Mouse (Mus musculus) kidney, adult 8-10 months (tissue): Measurements from ENCODE around the gene Aox3.
A peak's percentile ranks its signal among the peaks of the same experiment; 100 is the strongest.

Experiments
- DNase-seq, 2 experiments: peaks; one replicate each; pipeline ENCODE4 v3.0.0; 2022

The Aox3 gene

DNA sequence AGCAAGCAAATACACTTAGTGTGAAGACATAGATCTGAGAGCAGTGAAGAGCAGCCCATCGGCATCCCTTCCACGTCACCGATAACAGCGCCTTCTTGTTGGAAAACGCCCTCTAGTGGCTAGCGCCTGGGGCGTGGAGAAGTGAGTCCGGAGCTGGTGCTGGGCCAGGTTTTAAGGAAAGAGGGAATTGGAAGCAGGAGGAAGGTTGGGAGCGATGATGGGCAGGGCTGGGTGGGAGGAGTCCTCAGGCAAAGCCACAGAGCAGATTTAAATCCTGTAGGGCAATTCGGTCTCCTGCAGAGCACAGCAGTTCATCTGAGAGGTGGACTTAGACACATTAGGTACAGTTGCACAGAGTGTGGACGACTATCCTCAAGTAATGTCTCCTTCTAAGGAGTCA is at the start of gene Aox3:
Gene Aox3, plus strand, starts transcription at position 251 of the 400 bp plus-strand sequence.
- peak; percentile 43 to 61 for DNase-seq

GRCm38 (mm10) chr1:58065151-58065550 is 47.8 kb upstream of the Aox3 start:
- peak in 1 of 2 experiments; percentile 44 for DNase-seq

DNA sequence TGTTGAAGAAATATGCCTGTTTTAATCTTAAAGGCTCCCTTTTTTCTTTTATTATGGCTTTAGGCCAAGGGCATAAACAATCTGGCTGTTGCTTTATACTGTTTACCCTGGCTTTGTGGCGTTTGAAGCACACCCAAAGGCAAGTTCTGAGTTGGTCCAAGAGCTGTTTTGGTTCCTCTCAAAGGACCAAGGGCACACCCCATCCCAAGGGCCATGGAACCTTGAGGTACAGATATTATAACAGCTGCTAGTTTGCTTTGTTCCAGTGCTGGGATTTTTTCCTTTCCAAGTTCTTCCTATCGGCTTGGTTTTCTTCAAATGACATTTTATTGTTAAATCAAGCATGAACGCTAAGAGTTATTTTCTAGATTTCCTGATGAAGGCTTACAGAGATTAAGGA is 47.3 kb upstream of the Aox3 start:
- no peak for DNase-seq

- no peak for DNase-seq
Measured at GRCm38 (mm10) chr1:58069181-58069580, 43.7 kb upstream of the Aox3 start.

DNA sequence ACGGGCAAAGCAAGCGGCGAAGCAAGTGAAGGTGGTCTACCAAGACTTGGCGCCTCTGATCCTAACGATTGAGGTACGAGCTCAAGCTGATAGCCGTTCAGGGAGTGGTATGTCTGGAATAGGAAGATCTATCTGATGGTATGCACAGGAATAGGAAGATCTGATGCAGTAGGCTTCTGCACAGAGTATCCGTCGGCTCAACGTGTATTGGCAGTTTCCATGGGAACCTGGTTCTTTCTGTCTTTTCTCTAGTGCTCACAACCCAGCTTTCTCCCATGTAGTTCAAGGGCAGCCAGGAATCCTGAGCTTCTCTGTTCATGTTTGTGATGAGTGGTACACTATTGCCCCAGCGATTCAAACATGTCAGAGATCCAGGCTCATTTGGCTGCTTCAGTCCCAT is 42.8 kb upstream of the Aox3 start:
- DNase-seq = no peak

- no peak for DNase-seq
Measured at GRCm38 (mm10) chr1:58071006-58071405, 41.9 kb upstream of the Aox3 start.

GRCm38 (mm10) chr1:58071509-58071908 is 41.4 kb upstream of the Aox3 start:
- no peak for DNase-seq

GRCm38 (mm10) chr1:58072416-58072815 is 40.5 kb upstream of the Aox3 start:
- DNase-seq = no peak

DNA sequence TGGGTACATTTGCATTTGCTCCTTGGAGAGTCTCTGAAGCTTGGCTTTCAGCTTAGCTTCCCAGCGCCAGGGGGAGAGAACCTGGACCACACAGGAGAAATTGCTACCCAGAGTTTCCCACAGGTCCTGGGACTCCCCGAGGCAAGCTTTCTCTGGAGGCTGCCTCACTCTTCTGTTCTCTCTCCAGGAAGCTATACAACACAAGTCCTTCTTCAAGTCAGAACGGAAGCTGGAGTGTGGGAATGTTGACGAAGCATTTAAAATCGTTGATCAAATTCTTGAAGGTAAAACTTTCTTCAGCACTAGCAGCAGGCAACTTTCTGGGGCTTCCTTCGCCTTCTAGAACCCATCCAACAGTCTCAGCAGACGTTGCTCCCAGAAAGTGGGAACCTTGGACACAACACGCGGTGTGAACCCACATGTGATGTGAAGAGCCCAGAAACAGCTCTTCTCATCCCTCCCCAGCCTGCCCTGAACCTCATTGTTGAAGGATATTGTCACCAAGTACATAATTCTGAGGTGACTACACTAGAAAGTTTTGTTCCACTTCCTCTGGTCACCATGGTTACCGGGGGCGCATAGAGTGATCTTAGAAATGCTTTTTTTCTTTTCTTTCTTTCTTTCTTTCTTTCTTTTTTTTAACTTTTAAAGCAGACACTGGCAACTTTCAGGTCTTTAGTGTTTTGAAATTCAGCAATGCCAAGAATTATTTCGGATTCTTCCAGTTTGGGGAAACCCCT is 39.8 kb upstream of the Aox3 start:
- no peak for DNase-seq

GRCm38 (mm10) chr1:58074266-58074665 is 38.7 kb upstream of the Aox3 start:
- DNase-seq = no peak

DNA sequence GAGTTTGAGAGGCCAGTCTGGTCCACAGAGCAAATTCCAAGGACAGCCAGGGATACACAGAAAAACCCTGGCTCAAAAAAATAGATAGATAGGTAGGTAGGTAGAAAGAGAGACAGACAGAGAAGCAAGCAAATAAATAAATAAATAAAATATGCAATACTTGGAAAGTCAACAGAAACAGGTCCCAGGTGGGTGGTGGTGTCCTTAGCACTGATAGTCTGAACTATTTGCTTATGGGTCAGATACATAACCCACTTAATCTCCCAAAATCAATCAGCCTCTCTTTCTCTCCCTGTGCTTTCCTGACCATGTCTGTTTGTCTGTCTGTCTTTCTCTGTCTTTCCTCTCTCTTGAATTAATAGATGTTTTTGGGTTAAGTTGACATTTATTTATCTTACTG is 35.0 kb upstream of the Aox3 start:
- DNase-seq = no peak

GRCm38 (mm10) chr1:58078390-58078789 is 34.5 kb upstream of the Aox3 start:
- no peak for DNase-seq

- peak in 1 of 2 experiments; percentile 19 for DNase-seq
Measured at GRCm38 (mm10) chr1:58079689-58080088, 33.2 kb upstream of the Aox3 start.

- DNase-seq = no peak
Measured at GRCm38 (mm10) chr1:58080446-58080845, 32.5 kb upstream of the Aox3 start.

- DNase-seq = no peak
Measured at GRCm38 (mm10) chr1:58081356-58081755, 31.6 kb upstream of the Aox3 start.

DNA sequence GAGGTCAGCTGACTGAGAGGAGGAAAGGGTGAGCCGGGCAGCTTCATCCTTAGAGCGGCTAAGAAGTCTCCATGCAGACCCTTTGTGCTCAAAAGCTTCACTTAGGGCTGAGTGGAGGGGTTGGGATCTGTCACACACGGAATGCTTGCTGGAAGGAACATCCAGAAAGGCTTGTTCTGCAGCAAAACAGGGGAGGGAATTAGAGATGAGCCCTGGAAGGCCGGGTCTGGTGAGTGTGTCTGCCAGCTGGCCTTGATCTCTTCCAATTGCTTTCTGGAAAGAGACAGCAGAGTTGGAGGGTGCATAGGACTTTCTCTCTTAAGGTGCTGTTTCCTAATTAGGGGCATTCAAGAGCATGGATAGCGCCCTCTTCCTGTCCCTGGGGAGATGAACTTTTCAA is 23.6 kb upstream of the Aox3 start:
- DNase-seq = no peak

- no peak for DNase-seq
Measured at GRCm38 (mm10) chr1:58090191-58090590, 22.7 kb upstream of the Aox3 start.

GRCm38 (mm10) chr1:58091213-58091612 is 21.7 kb upstream of the Aox3 start:
- no peak for DNase-seq

DNA sequence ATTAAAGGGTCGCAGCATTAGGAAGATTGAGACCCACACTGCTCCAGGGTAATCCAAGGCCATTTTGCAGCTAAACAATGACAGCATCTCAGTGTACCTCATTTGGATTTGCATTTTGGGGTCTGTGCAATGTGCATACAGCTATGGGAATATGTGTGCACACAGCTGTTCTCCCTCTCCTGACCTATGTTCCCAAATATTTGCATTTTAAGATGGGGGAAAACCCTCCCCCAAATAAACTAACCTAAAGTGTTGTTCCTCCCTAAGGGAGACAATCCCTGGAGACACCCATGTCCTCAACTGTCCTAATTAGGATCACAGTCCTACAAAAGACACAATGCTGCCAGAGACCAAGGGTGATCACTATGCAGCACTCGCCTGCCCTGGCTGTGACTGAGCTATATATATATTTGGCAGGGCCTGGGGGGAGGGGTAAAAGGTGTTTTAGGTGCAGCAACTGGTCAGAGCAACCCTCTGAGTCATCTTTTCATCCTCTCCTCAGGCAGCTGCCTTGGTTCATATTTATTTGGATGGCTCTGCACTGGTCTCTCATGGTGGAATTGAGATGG is 20.9 kb upstream of the Aox3 start:
- DNase-seq = no peak

DNA sequence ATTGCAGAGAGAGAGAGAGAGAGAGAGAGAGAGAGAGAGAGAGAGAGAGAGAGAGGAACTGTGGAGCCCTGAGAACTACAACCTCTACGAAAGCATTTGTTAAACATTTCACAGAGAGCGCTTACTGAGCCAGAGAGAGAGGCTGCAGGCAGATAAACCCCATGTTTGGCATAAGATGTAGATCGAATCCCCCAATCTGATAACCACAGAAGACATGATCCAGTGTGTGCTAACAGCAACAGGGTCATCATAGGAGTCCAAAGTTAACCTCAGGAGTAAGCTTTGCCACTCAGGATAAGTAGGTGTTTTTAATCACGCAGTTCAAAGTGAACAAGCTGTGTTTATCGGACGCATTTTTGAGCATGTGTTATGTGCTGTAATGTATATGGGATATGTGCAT is 15.6 kb upstream of the Aox3 start:
- DNase-seq = no peak

- no peak for DNase-seq
Measured at GRCm38 (mm10) chr1:58099119-58099518, 13.8 kb upstream of the Aox3 start.

DNA sequence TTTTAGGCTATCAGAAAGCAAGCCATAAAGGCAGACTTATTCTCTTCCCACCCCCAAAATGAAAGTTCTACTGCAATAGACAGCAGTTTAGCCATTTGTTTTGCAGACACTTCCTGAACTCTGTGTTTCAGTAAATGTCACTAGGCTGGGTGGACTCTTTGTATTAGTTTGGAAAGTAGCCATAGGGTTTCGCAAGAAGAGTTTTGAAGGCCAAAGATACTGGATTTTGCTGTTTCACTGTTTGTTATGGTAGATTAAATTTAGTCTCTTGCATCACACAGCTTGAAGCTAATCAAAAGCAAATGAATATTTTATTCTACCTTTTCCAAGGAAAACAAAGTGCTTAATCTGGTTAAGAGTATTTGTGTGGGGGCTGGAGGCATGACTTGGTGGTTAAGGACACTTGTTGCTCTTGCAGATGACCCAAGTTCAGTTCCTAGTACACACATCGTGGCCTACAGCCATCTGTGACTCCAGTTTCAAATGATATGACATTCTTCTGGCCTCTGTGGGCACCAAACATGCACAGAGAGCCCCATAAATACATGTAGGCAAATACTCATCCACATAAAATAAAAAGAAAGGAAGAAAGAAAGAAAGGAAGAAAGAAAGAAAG is 11.3 kb upstream of the Aox3 start:
- peak in 1 of 2 experiments; percentile 18 for DNase-seq

GRCm38 (mm10) chr1:58102494-58102893 is 10.4 kb upstream of the Aox3 start:
- DNase-seq = no peak

- DNase-seq = no peak
Measured at GRCm38 (mm10) chr1:58105685-58106084, 7.2 kb upstream of the Aox3 start.
